In the genomic region with DNA sequence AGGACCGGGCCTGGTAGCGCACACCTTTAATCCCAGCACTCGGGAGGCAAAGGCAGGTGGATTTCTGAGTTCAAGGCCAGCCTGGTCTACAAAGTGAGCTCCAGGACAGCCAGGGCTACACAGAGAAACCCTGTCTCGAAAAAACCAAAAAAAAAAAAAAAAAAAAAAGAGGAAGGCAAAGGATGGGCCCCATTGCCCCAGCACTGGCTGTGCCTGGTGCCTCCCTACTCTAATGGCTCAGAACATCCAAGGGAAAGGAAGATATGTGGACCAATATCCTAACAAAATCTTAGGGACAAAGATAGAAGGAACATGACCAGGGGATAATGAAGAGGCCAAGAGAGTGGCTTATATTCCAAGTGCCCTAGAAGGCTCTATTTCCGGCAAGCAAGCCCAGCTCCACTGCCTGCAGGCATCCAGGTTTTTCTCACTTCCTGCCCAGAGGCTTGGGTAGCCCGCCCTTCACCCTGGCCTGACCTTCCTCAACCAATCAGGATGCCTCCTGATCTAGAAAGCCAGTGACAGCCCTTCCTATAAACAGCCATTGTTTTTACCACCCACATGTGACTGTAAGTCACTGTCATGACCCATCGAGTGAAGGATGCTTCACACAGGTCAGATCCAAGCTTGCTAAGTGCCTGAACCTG, we compare ENCODE assay signal across 1 mouse cellular context.
TF ChIP-seq lines count a peak whose summit lies in the region.

No protein-coding gene starts in this region.

TF ChIP-seq in myocyte, 11 proteins besides CTCF, POLR2A, EP300 and RAD21 (continued from another document):
- TF ChIP-seq POLR2AphosphoS2 (IDR thresholded peaks at IDR 0.05; ENCODE audit: insufficient read length, low read depth), result no peak
- TF ChIP-seq TCF3 (IDR thresholded peaks at IDR 0.05; ENCODE audit: insufficient read length, low read depth), result no peak
- TF ChIP-seq REST (IDR thresholded peaks at IDR 0.05; ENCODE audit: insufficient read depth, insufficient read length), result no peak
- no peak for TF ChIP-seq MYOG (IDR thresholded peaks at IDR 0.05; ENCODE audit: control insufficient read depth in 1 of 3, insufficient read depth in 1 of 3, insufficient read length in 2 of 3, low read depth in 2 of 3)
